Mouse (Mus musculus): ENCODE measurements at regions not wholly inside any gene's neighbourhood (a gene's known extent, or its start where the extent isn't known, plus 50 kb on each side); places are given as distances from the start of the nearest gene placed in this dataset.

GRCm38 (mm10) chr6:93297975-93298374 is 354.7 kb upstream of the Adamts9 start:
- ATAC-seq (ENCODE audit: insufficient number of reproducible peaks, low FRiP score, low TSS enrichment, low read depth) = no peak
- Histone ChIP-seq H3K4me2 (replicated peaks) (no peak overlapping the region), H3K27ac (replicated peaks) (no peak overlapping the region), H3K4me1 (no peaks in the 10 kb centered on the region), H3K36me3 (no peaks in the 10 kb centered on the region), H3K4me3 (replicated peaks) (no peak overlapping the region), H3K9ac (no peak overlapping the region), H3K27me3 (no peaks in the 10 kb centered on the region), H3K9me3 (replicated peaks) (no peaks in the 10 kb centered on the region)
- 52% methylated on average over 6 of the region's 6 CpGs for WGBS

DNA sequence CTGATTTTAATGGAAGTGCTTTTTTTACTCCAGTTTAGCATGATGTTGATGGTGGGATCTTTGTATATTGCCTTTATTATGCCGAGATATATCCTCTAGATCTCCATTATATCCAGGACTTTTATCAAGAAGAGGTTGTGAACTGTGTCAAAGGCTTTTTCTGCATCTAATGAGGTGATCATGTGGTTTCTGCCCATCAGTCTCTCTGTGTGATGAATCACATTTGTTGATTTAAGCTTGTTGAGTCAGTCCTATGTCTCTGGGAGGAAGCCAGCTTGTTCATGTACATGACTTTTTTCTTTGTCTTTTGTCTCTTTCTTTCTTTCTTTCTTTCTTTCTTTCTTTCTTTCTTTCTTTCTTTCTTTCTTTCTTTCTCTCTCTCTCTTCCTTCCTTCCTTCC is 348.4 kb upstream of the Adamts9 start:
- no peak for ATAC-seq (ENCODE audit: insufficient number of reproducible peaks, low FRiP score, low TSS enrichment, low read depth)
- no peaks in the 10 kb centered on the region for H3K4me1 ChIP-seq
- WGBS = 85% methylated on average over 1 of the region's 1 CpGs

GRCm38 (mm10) chr6:93288421-93288820 is 345.1 kb upstream of the Adamts9 start:
- Histone ChIP-seq H3K9ac (no peak overlapping the region), H3K4me2 (replicated peaks) (no peak overlapping the region), H3K27me3 (no peaks in the 10 kb centered on the region), H3K27ac (replicated peaks) (no peak overlapping the region), H3K36me3 (no peaks in the 10 kb centered on the region), H3K4me1 (no peaks in the 10 kb centered on the region), H3K9me3 (replicated peaks) (no peaks in the 10 kb centered on the region), H3K4me3 (replicated peaks) (no peak overlapping the region)
- no peak for ATAC-seq (ENCODE audit: insufficient number of reproducible peaks, low FRiP score, low TSS enrichment, low read depth)
- WGBS = 46% methylated on average over 4 of the region's 4 CpGs

More for the DNA sequence above, 348.4 kb upstream of the Adamts9 start:
- Histone ChIP-seq H3K27ac (replicated peaks) (no peak overlapping the region), H3K4me2 (replicated peaks) (no peak overlapping the region), H3K36me3 (no peaks in the 10 kb centered on the region), H3K27me3 (no peaks in the 10 kb centered on the region), H3K9me3 (replicated peaks) (no peaks in the 10 kb centered on the region), H3K4me3 (replicated peaks) (no peak overlapping the region), H3K9ac (no peak overlapping the region)

GRCm38 (mm10) chr6:93285796-93286195 is 342.5 kb upstream of the Adamts9 start:
- Histone ChIP-seq H3K9ac (no peak overlapping the region), H3K4me3 (replicated peaks) (no peak overlapping the region), H3K27ac (replicated peaks) (no peak overlapping the region), H3K4me2 (replicated peaks) (no peak overlapping the region), H3K4me1 (no peaks in the 10 kb centered on the region), H3K27me3 (no peaks in the 10 kb centered on the region), H3K9me3 (replicated peaks) (no peaks in the 10 kb centered on the region), H3K36me3 (no peaks in the 10 kb centered on the region)
- 38% methylated on average over 2 of the region's 2 CpGs for WGBS
- ATAC-seq (ENCODE audit: insufficient number of reproducible peaks, low FRiP score, low TSS enrichment, low read depth) = no peak

GRCm38 (mm10) chr6:93281530-93281929 is 338.2 kb upstream of the Adamts9 start:
- no peak overlapping the region for H3K9ac ChIP-seq
- no peak overlapping the region for H3K27ac ChIP-seq (replicated peaks)
- no peaks in the 10 kb centered on the region for H3K9me3 ChIP-seq (replicated peaks)
- H3K36me3 ChIP-seq = no peaks in the 10 kb centered on the region
- no peaks in the 10 kb centered on the region for H3K27me3 ChIP-seq
- H3K4me2 ChIP-seq (replicated peaks) = no peak overlapping the region
- 33% methylated on average over 1 of the region's 1 CpGs for WGBS
- ATAC-seq (ENCODE audit: insufficient number of reproducible peaks, low FRiP score, low TSS enrichment, low read depth) = no peak
- no peaks in the 10 kb centered on the region for H3K4me1 ChIP-seq
- H3K4me3 ChIP-seq (replicated peaks) = no peak overlapping the region

DNA sequence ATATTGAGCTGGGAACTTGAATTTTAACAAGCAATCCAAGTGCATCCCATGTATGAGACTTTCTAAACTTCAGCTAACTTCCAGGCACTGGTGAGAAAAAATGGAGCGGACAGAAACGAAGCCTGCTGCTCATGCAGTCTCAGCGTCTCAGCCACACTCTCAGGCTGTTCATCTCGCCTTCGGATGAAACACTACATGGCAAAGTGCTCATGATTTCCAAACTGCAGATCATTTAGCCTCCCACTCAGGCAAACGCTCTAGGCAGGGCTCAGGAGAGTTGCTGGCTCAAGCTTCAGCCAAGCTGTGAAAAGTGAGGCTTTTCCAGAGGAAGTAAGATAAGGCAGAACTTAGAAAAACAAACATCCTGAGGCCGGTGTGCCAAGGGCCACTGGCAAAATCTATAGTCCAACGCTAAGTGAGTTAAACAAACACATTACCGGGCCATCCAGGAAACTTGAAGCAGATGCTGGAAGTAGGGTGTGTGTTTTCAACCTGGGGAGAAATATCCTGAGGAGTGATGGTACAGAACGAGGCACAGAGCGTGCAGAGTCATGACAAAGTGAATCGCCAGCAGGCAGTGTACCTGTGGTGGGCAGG is 330.7 kb upstream of the Adamts9 start:
- H3K27ac ChIP-seq (replicated peaks) = peak overlapping the region; percentile 31; the same call in 1 of the 2 replicates

GRCm38 (mm10) chr6:93272206-93272605 is 328.9 kb upstream of the Adamts9 start:
- H3K4me3 ChIP-seq (replicated peaks) = no peak overlapping the region
- no peaks in the 10 kb centered on the region for H3K9me3 ChIP-seq (replicated peaks)
- no peaks in the 10 kb centered on the region for H3K27me3 ChIP-seq
- H3K27ac ChIP-seq (replicated peaks) = peak overlapping the region; percentile 51
- peaks cover 20% of the 10 kb centered on the region; the same call in 1 of the 2 replicates for H3K4me1 ChIP-seq
- no peak overlapping the region for H3K9ac ChIP-seq
- no peaks in the 10 kb centered on the region for H3K36me3 ChIP-seq
- no peak for ATAC-seq (ENCODE audit: insufficient number of reproducible peaks, low FRiP score, low TSS enrichment, low read depth)
- WGBS = 34% methylated on average over 4 of the region's 4 CpGs
- no peak overlapping the region for H3K4me2 ChIP-seq (replicated peaks)

More for the DNA sequence above, 330.7 kb upstream of the Adamts9 start:
- H3K9ac ChIP-seq = no peak overlapping the region
- ATAC-seq (ENCODE audit: insufficient number of reproducible peaks, low FRiP score, low TSS enrichment, low read depth) = no peak
- H3K4me2 ChIP-seq (replicated peaks) = no peak overlapping the region
- 38% methylated on average over 12 of the region's 12 CpGs for WGBS
- no peak overlapping the region for H3K4me3 ChIP-seq (replicated peaks)
- H3K27me3 ChIP-seq = no peaks in the 10 kb centered on the region
- no peaks in the 10 kb centered on the region for H3K9me3 ChIP-seq (replicated peaks)
- no peaks in the 10 kb centered on the region for H3K36me3 ChIP-seq
- H3K4me1 ChIP-seq = peaks cover 20% of the 10 kb centered on the region; the same call in 1 of the 2 replicates

- H3K27ac ChIP-seq (replicated peaks) = no peak overlapping the region
- H3K9ac ChIP-seq = no peak overlapping the region
- no peak for ATAC-seq (ENCODE audit: insufficient number of reproducible peaks, low FRiP score, low TSS enrichment, low read depth)
- H3K36me3 ChIP-seq = no peaks in the 10 kb centered on the region
- H3K4me3 ChIP-seq (replicated peaks) = no peak overlapping the region
- H3K4me1 ChIP-seq = no peaks in the 10 kb centered on the region
- H3K27me3 ChIP-seq = no peaks in the 10 kb centered on the region
- no peak overlapping the region for H3K4me2 ChIP-seq (replicated peaks)
- no peaks in the 10 kb centered on the region for H3K9me3 ChIP-seq (replicated peaks)
- 75% methylated on average over 5 of the region's 5 CpGs for WGBS
Measured at GRCm38 (mm10) chr6:93266826-93267225, 323.5 kb upstream of the Adamts9 start.

- ATAC-seq (ENCODE audit: insufficient number of reproducible peaks, low FRiP score, low TSS enrichment, low read depth) = no peak
- WGBS = 83% methylated on average over 2 of the region's 2 CpGs
Measured at GRCm38 (mm10) chr6:93265164-93265563, 321.9 kb upstream of the Adamts9 start.

GRCm38 (mm10) chr6:93260827-93261226 is 317.5 kb upstream of the Adamts9 start:
- H3K4me2 ChIP-seq (replicated peaks) = no peak overlapping the region
- ATAC-seq (ENCODE audit: insufficient number of reproducible peaks, low FRiP score, low TSS enrichment, low read depth) = no peak
- no peaks in the 10 kb centered on the region for H3K4me1 ChIP-seq
- no peaks in the 10 kb centered on the region for H3K27me3 ChIP-seq
- no peaks in the 10 kb centered on the region for H3K9me3 ChIP-seq (replicated peaks)
- no peak overlapping the region for H3K27ac ChIP-seq (replicated peaks)
- no peaks in the 10 kb centered on the region for H3K36me3 ChIP-seq
- H3K4me3 ChIP-seq (replicated peaks) = no peak overlapping the region
- H3K9ac ChIP-seq = no peak overlapping the region
- WGBS = 70% methylated on average over 4 of the region's 4 CpGs

More at GRCm38 (mm10) chr6:93265164-93265563, 321.9 kb upstream of the Adamts9 start:
- Histone ChIP-seq H3K4me2 (replicated peaks) (no peak overlapping the region), H3K9me3 (replicated peaks) (no peaks in the 10 kb centered on the region), H3K4me3 (replicated peaks) (no peak overlapping the region), H3K27ac (replicated peaks) (no peak overlapping the region), H3K27me3 (no peaks in the 10 kb centered on the region), H3K36me3 (no peaks in the 10 kb centered on the region), H3K9ac (no peak overlapping the region), H3K4me1 (no peaks in the 10 kb centered on the region)

- ATAC-seq (ENCODE audit: insufficient number of reproducible peaks, low FRiP score, low TSS enrichment, low read depth) = no peak
- Histone ChIP-seq H3K9me3 (replicated peaks) (no peaks in the 10 kb centered on the region), H3K4me1 (no peaks in the 10 kb centered on the region), H3K36me3 (no peaks in the 10 kb centered on the region), H3K9ac (no peak overlapping the region), H3K27me3 (no peaks in the 10 kb centered on the region), H3K4me2 (replicated peaks) (no peak overlapping the region), H3K4me3 (replicated peaks) (no peak overlapping the region), H3K27ac (replicated peaks) (no peak overlapping the region)
- WGBS = 47% methylated on average over 5 of the region's 5 CpGs
Measured at GRCm38 (mm10) chr6:93257130-93257841, 314.0 kb upstream of the Adamts9 start.

GRCm38 (mm10) chr6:93253746-93254145 is 310.5 kb upstream of the Adamts9 start:
- no peaks in the 10 kb centered on the region for H3K9me3 ChIP-seq (replicated peaks)
- H3K9ac ChIP-seq = no peak overlapping the region
- no peak for ATAC-seq (ENCODE audit: insufficient number of reproducible peaks, low FRiP score, low TSS enrichment, low read depth)
- no peaks in the 10 kb centered on the region for H3K36me3 ChIP-seq
- H3K27ac ChIP-seq (replicated peaks) = no peak overlapping the region
- 57% methylated on average over 7 of the region's 7 CpGs for WGBS
- H3K4me1 ChIP-seq = no peaks in the 10 kb centered on the region
- H3K4me3 ChIP-seq (replicated peaks) = no peak overlapping the region
- H3K27me3 ChIP-seq = no peaks in the 10 kb centered on the region
- H3K4me2 ChIP-seq (replicated peaks) = no peak overlapping the region
